Mouse (Mus musculus) lung, postnatal 14 days (tissue): Measurements from ENCODE around the gene Rsc1a1.
A peak's percentile ranks its signal among the peaks of the same experiment; 100 is the strongest.

Experiments used
- DNase-seq: peaks from one replicate; pipeline ENCODE4 v3.0.0; 2021

Rsc1a1 gene

DNA sequence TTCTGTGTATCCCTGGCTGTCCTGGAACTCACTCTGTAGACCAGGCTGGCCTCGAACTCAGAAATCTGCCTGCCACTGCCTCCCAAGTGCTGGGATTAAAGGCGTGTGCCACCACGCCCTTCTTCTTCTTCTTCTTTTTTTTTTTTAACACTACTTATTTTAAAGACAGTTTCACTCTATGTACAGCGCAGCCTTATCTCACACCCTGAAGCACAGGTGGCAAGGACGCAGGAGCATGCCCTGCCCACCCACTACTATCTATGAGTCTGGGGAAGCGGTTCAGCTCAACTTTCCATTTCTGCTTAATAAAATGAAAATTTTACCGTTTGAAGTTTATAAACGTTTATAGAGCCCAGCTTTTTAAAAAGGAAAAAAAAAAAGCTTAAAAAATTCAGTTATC lies 3.1 kb upstream of the Rsc1a1 start:
- no peak for DNase-seq

GRCm38 (mm10) chr4:141686525-141686924 lies 1.1 kb upstream of the Rsc1a1 start:
- no peak for DNase-seq

DNA sequence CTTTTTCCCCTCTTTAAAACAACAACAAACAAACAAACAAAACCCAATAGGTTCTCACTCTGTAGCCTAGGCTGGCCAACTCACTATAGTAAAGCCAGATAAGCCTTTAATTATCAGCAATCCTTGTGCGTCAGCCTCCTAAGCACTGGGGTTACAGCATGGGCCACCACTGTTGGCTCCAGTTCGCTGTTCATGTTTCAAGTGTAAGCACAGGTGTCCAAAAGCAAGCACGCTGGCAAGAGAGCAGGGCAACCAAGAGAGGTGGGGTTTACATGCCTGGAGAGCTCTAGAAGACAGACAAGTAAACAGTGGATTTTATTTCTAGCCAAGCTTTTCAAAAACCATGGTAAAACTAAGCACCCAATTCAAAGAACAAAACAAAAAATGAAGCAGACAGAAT lies 694 bp upstream of the Rsc1a1 start:
- peak; percentile 24 for DNase-seq

DNA sequence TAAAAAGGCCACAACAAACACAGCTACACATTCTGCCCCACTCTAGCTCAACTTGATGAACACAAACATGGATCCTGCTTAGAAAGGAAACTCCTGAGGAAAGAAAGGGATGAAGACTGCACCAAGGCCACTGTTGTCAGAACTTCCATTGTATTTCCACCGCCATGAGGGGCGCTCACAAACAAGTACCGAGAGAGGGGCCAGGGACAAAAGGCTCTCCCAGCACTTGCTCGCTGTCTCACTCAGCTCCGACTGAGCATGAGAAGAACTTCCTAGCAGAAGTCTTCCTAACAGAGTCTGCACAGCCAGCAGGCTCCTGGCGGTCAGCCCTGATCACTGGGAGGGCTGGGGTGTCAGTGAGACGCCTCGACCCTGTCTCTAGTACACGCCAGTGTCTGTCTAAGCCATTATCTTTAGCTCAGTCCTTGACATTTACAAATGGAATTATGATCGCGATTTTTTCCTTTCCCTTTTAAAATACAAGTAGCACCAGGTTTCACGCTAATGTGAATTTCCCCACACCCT lies 2.6 kb downstream of the Rsc1a1 start:
- peak; percentile 58 for DNase-seq

GRCm38 (mm10) chr4:141681767-141682166 lies 3.6 kb downstream of the Rsc1a1 start:
- peak; percentile 41 for DNase-seq

DNA sequence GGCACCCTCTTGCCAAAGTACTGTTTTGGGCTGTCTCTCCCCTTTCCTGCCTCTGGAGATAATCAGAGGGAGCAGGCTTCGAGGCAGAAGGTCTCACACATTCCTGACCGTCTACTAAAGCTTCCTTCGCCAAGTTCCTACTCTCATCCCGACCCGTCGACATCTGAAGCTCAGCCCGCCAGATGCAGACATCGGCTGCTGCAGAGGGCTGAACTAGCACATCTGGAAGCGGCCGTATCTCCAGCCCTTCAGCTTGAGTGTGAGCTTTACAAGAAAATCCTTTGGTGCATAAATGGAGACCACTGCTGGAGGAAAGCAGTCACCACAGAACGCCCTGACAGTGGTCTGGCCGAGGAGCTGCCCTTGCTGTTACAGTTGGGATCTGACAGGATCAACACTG lies 4.5 kb downstream of the Rsc1a1 start:
- no peak for DNase-seq

DNA sequence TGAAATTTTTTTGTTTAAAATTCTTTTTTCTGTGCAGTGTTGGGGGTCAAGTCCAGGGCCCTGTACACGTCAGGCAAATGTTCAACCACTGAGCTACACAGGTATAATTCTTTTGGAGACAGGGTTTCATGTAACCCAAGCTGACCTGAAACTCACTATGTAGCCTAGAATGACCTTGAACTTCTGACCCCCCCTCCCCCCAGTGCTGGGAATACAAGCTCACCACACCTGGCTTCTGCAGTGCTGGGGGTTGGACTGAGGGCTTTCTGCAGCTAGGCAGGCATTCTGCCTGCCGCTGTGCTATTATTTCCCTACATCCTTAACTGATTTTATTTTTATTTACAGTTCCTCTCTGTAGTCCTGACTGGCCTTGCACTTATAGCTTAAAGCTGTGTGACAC lies 6.4 kb downstream of the Rsc1a1 start:
- no peak for DNase-seq

DNA sequence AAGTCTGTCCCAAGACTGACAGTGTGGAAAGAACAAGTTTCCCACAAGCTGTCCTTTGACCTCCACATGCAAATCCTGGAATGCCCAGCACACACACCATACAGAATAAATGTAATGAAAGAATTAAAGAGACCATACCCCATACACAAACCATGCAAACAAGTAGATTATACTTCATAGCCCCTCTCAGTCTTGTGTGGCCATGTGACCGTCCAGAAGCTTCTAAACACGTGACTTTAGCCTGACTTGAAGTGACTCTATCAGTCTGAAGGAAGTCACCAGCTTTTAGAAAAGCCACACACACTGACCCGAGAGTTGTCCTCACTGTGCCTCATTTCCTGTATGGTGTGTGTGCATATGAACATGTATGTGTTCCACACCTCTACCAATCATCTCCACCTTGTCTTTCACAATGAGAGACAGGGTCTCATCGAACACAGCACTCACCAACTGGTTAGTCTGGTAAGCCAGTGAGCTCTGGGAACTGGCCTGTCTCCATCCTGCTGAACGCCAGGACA lies 8.9 kb downstream of the Rsc1a1 start:
- DNase-seq: no peak

- no peak for DNase-seq
Measured at GRCm38 (mm10) chr4:141672325-141672724, 13.1 kb downstream of the Rsc1a1 start.

GRCm38 (mm10) chr4:141671389-141671788 lies 14.0 kb downstream of the Rsc1a1 start:
- DNase-seq: no peak

- peak; percentile 43 for DNase-seq
Measured at GRCm38 (mm10) chr4:141669898-141670712, 15.3 kb downstream of the Rsc1a1 start.

DNA sequence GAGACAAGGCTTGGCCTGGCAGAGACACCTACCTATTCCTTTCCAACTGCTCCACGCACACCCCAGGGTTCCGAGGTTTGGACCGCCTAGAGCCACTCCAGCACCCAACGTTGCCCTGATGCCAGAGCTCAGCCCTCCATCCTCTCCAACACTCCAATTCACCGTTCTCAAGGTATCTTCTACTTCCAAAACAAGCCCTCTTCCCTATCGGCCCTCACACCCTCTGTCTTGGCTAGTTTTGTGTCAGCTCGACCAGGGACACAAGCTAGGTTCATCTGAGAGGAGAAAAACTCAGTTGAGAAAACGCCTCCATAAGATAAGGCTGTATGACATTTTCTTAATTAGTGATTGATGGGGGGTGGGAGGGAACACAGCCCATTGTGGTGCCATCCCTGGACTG lies 20.6 kb downstream of the Rsc1a1 start, which contains the start of gene Plekhm2:
TSS of gene Plekhm2 (minus strand) at position 101 of the 400 bp plus-strand sequence.
- DNase-seq: no peak

DNA sequence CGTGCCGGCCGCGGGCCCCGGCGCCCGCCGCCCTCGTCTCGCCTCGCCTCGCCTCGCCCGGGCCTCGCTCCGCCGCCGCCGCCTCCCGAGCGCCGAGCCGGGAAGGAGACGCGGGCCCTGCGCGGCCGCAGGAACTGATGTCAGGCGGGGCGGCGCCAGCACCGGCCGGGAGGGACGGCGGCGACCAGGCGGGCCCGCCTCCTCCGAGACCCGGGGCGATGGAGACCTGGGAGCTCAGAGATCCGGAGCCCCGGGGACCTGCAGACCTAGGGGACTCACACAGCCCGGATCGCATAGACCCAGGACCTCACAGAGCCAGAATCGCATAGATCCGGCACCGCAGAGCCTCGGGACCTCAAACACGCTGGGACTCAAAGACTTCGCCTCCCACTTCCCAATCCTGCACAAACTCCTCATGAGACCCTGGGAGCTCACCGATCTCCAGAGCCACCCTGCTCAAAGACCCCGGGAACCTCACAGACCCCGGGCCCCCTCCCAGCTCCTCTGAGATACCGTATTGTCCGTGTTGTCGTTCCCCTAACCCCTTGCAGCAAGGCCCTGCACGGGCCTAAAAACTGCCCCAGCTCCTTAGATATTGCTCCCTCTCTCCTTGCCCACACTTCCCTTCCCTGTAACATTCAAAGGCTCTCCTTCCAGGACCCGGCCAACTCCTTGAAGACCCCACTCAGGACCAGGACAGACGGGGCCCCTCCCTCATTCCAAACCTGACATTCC lies 21.2 kb downstream of the Rsc1a1 start:
- DNase-seq: peak; percentile 81

GRCm38 (mm10) chr4:141663122-141663931 lies 22.1 kb downstream of the Rsc1a1 start:
- peak; percentile 32 for DNase-seq

GRCm38 (mm10) chr4:141660884-141661283 lies 24.5 kb downstream of the Rsc1a1 start:
- DNase-seq: no peak

DNA sequence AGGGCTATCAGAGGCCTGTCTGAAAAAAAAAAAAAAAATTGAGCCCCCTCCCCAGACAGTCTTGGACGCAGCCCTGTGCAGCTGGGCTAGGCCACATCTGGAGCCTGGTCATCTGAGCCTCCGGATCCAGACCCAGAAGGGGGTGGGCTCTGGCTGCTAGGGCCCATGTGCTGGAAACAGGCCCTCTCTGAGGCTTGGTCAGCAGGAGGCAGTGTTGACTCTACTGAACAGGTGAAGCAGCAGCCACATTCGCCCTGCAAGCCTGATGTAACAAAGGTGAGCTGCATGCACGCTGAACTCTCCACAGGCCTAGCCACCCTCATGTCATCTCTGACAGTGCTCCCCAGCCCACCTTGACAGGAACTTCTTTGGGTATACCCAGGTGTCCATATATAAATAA lies 25.7 kb downstream of the Rsc1a1 start:
- peak; percentile 41 for DNase-seq

DNA sequence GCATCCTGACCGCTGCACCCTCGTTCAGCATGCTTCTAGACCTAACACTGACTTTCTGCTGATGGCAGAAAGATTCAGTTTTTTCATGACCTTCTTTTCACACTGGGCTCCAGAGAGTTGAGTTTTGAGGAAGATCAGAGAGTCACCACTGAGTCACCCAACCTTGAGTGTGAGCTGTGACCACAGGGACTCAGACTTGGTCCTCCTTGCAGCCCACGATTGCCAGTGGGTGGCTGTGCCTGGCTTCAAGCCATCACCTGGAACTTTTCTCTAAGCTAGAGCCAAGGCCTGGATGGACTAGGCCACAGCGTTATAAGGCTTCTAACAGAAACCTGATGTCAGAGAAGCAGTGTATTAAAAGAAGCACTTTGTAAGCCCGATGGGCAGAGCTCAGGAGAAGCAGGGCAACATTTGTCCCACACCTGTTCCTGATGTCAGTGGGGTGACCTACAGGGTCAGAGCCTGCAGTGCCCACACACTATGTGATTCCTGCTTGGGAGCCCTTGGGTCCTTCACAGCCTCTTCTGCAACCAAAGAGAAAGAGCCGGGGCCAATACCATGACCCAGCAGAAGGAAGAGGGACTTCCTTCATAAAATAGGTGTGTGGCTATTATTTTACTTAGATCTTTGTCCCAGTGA lies 26.4 kb downstream of the Rsc1a1 start:
- no peak for DNase-seq

DNA sequence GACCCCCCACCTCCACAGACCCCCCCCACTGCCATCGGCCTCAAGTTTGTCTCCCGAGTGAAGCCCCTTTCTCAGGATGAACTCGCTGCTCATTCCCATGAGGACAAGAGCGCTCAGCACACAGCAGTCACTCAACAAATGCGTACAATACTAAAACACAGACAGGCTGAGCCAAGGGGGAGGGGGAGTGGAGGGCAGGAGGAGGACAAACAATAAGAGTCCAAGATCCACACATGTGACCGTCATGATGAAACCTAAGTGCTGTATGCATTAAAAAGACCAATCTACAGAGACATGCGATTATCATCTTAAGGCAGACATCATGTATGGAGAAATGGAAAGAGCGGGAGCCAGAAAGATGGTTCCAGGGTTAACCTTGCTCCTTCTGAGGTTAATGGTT lies 28.5 kb downstream of the Rsc1a1 start:
- no peak for DNase-seq

DNA sequence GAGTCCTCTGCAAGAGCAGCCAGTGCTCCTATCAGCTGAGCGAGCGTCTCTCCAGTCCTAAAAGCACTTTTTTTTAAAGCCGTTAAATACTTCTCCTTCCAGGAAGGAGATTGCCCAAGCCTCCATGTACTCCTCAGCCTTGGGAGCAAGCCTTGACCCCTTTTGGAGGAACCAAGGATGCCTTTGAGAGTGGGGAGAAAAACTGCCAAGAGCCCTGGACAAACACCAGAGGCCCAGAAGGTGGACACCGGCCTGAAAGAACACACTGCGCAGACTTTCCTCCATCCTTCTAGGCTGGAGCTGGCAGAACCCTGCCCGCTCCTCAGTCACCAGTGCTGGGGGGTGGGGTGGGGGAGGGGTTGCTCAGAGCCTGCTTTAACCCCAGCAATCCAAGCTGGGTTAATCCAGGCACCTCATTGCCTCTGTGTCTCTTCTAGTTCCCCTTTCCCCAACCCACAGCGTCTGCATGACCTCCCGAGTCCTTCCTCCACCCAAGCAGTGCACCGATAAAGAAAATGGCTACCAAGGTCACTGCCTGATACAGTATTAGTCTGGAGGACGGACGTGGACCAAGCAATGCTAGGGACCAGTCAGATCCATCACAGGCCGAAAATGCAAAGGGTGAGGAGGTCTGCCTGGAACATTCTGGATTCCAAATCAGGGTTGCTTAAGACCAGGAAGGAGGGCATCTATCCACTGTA lies 29.3 kb downstream of the Rsc1a1 start:
- peak; percentile 68 for DNase-seq

- no peak for DNase-seq
Measured at GRCm38 (mm10) chr4:141654509-141654908, 30.9 kb downstream of the Rsc1a1 start.

DNA sequence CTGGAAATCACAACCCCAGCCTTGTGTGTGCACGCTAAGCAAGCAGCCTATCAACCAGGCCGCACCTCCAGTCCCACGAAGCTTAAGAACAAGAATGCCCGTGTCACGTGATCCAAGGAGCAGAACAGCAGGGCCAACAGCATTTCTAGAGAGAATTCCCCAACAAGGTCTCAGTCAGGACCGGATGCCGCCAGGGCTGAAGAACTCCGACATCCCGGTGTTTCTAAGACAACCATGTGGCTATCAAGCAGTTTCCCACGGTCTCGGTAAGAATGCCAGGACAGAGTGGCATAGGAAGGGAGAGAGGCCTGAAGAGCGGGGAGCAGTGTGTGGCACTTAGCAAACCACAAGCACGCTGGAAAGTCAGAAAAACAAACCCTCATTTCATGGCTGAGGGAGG lies 31.6 kb downstream of the Rsc1a1 start:
- no peak for DNase-seq

DNA sequence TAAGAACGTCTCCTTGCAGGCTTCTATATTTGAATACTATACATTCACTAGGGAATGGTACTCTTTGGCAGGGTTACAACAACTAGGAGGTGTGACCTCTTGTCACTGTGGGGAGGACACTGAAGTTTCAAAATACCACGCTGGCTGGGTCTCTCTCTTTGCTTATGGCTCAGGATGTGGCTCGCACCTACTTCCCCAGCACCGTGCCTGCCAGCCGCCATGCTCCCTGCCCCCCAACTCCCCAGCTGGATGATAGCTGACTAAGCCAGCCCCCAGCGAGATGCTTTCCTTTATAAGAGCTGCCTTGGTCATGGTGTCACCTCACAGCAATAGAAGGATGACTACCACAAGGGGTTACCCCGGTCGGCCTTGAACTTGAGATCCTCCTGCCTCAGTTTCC lies 32.4 kb downstream of the Rsc1a1 start:
- DNase-seq: no peak
